Mouse (Mus musculus) cerebellum, adult 2 months (tissue): ENCODE measurements around the gene Angel2.
"Not testable (repeated sequence)": the region's sequence is repeated elsewhere in the genome, so short reads cannot be mapped to it uniquely, and the experiment has no call there.

Source experiments
- CTCF ChIP-seq: fragments of 200-500 bp; IDR thresholded peaks from 2 replicates; pipeline ENCODE4 v1.5.1; 2011; ENCODE audit warnings: low read depth, mild to moderate bottlenecking, control low read depth, low read length, moderate library complexity, borderline replicate concordance; ENCODE audit not compliant: insufficient read depth
- POLR2A ChIP-seq: fragments of 200-500 bp; IDR thresholded peaks from 2 replicates; pipeline ENCODE4 v1.6.1; 2011; ENCODE audit warnings: low read length, control low read depth, borderline replicate concordance; ENCODE audit not compliant: insufficient read depth

DNA sequence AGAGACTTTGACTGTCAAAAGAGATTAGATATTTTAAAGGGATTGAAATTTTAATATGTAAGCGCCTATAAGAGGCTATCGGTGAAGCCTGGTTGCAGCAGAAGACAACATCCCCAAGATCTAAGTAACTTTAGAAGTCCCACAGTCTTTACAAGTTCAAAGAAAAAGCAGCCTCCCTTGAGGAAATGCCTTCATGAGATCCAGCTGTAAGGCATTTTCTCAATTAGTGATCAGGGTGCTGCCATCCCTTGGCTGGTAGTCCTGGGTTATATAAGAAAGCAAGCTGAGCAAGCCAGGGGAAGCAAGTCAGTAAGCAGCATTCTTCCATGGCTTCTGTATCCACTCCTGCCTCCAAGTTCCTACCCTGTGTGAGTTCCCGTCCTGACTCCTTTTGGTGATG, at the start of gene Angel2:
- TF ChIP-seq CTCF, POLR2A: not testable (repeated sequence)
